Mouse (Mus musculus) cortical plate, adult 2 months (tissue): Measurements from ENCODE around the gene Prmt3.

ENCODE experiments used
- CTCF ChIP-seq: fragments of 200-500 bp; IDR thresholded peaks from 2 replicates; pipeline ENCODE4 v1.5.1; 2011; ENCODE audit warnings: mild to moderate bottlenecking, control low read depth, low read length; ENCODE audit not compliant: insufficient read depth; ENCODE audit errors: extremely low read depth
- POLR2A ChIP-seq: fragments of 200-500 bp; IDR thresholded peaks from 2 replicates; pipeline ENCODE4 v1.6.1; 2011; ENCODE audit warnings: mild to moderate bottlenecking, low read length, control low read depth; ENCODE audit not compliant: insufficient read depth; ENCODE audit errors: extremely low read depth

- TF ChIP-seq CTCF, result no peak
- no peak for TF ChIP-seq POLR2A
Measured at GRCm38 (mm10) chr7:49804638-49805165, 26.6 kb downstream of the Prmt3 start.
